8 mouse cellular contexts compared by ENCODE assay signal in genomic region chr1:44118239-44119054, GRCm38 (mm10). TPM values are rescaled to one million over a fixed set of nuclear protein-coding genes. Genes with fewer than 3 reads are reported as not detected.
DNase-seq lines count a peak whose midpoint lies in the region; ATAC-seq and TF ChIP-seq lines count a peak whose summit lies in the region.

TSS of gene Kdelc1 (minus strand) at chr1:44118808.
TSS of gene Bivm (plus strand) at chr1:44118957.

- in situ Hi-C loops in ES-E14 (cut with MboI; ENCODE audit: low sequenced_read_pairs in 2 of 2, unreplicated experiment in 2 of 2): no loop called here

- peaks cover 0 to 3% of the 10 kb centered on the region in 2 experiments; a peak in 1 of 4 replicates for H3K4me1 ChIP-seq in ES-E14 (ENCODE audit: control insufficient read depth in 2 of 2, insufficient read depth in 2 of 2, low read length in 2 of 2, poor library complexity in 1 of 2)
- H3K4me1 ChIP-seq in forebrain, embryonic 16.5 days (replicated peaks; ENCODE audit: control insufficient read depth, insufficient read depth, low read length): peaks cover 11% of the 10 kb centered on the region
- H3K4me1 ChIP-seq in lung, embryonic 14.5 days (ENCODE audit: insufficient read depth): no peaks in the 10 kb centered on the region
- H3K4me1 ChIP-seq in olfactory bulb, adult 2 months (ENCODE audit: control insufficient read depth, insufficient read depth, low read length): no peaks in the 10 kb centered on the region
- peaks cover 13% of the 10 kb centered on the region for H3K4me1 ChIP-seq in thymus, adult 2 months (replicated peaks; ENCODE audit: control insufficient read depth, insufficient read depth, low read length)

- WGBS in forebrain, embryonic 16.5 days: under 1% methylated on average over 39 of the region's 39 CpGs
- WGBS in lung, embryonic 14.5 days: under 1% methylated on average over 39 of the region's 39 CpGs
- under 1% methylated on average over 39 of the region's 39 CpGs for WGBS in olfactory bulb, adult 2 months
- WGBS in thymus, adult 2 months: under 1% methylated on average over 39 of the region's 39 CpGs

- no peak; the same call in 1 of the 2 replicates for TF ChIP-seq POLR2A in olfactory bulb, adult 2 months (IDR thresholded peaks at IDR 0.05; ENCODE audit: insufficient read depth, low read depth, low read length)
- no peak for TF ChIP-seq POLR2A in thymus, adult 2 months (IDR thresholded peaks at IDR 0.05; ENCODE audit: control insufficient read depth, extremely low read depth, insufficient read depth, low read length, poor library complexity)

- peaks cover 6% of the 10 kb centered on the region; the same call in 1 of the 2 replicates for H3K36me3 ChIP-seq in ES-E14 (ENCODE audit: control insufficient read depth, insufficient read depth, low read length, poor library complexity, severe bottlenecking)
- no peaks in the 10 kb centered on the region; the same call in 1 of the 2 replicates for H3K36me3 ChIP-seq in forebrain, embryonic 16.5 days (ENCODE audit: control insufficient read depth, insufficient read depth)
- H3K36me3 ChIP-seq in lung, embryonic 14.5 days (ENCODE audit: insufficient read depth): peaks cover 27% of the 10 kb centered on the region
- H3K36me3 ChIP-seq in thymus, adult 2 months (ENCODE audit: control insufficient read depth, insufficient read depth, low read length): no peaks in the 10 kb centered on the region

- TF ChIP-seq CTCF in layer of hippocampus, adult 2 months (conservative IDR thresholded peaks at IDR 0.05): no peak
- no peak for TF ChIP-seq CTCF in lung, embryonic 14.5 days (IDR thresholded peaks at IDR 0.05; ENCODE audit: low read depth)
- no peak for TF ChIP-seq CTCF in olfactory bulb, adult 2 months (IDR thresholded peaks at IDR 0.05; ENCODE audit: insufficient read depth, low read depth, low read length)
- no peak for TF ChIP-seq CTCF in thymus, adult 2 months (IDR thresholded peaks at IDR 0.05; ENCODE audit: borderline replicate concordance, control insufficient read depth, extremely low read depth, insufficient read depth, low read length, poor library complexity)

- peak within 1 kb of the TSS; percentile 92 to 98 for H3K4me3 ChIP-seq in ES-E14 (ENCODE audit: insufficient read depth in 1 of 2, low read depth in 1 of 2, low read length in 2 of 2, poor library complexity in 1 of 2, severe bottlenecking in 1 of 2)
- peak within 1 kb of the TSS; percentile 65 for H3K4me3 ChIP-seq in forebrain, embryonic 16.5 days (replicated peaks; ENCODE audit: low read length)
- peak within 1 kb of the TSS; percentile 78 for H3K4me3 ChIP-seq in layer of hippocampus, adult 2 months
- H3K4me3 ChIP-seq in lung, embryonic 14.5 days (ENCODE audit: low read depth, low read length): peak within 1 kb of the TSS; percentile 65
- peak within 1 kb of the TSS; percentile 93 for H3K4me3 ChIP-seq in olfactory bulb, adult 2 months (ENCODE audit: insufficient read depth, low read depth, low read length)
- H3K4me3 ChIP-seq in thymus, adult 2 months (ENCODE audit: control insufficient read depth, insufficient read depth, low read length): peak within 1 kb of the TSS; percentile 95

- H3K9me3 ChIP-seq in ES-E14 (ENCODE audit: control insufficient read depth, insufficient read depth, low read depth, low read length): no peaks in the 10 kb centered on the region
- no peaks in the 10 kb centered on the region for H3K9me3 ChIP-seq in forebrain, embryonic 16.5 days (ENCODE audit: control insufficient read depth, low read length)
- no peaks in the 10 kb centered on the region for H3K9me3 ChIP-seq in lung, embryonic 14.5 days (ENCODE audit: low read depth, low read length)

- peak within 1 kb of the TSS; percentile 14; the same call in 1 of the 2 replicates for H3K27ac ChIP-seq in ES-E14 (ENCODE audit: insufficient read depth, low read depth, low read length, poor library complexity, severe bottlenecking)
- H3K27ac ChIP-seq in forebrain, embryonic 16.5 days (ENCODE audit: low read length): peak within 1 kb of the TSS; percentile 96
- H3K27ac ChIP-seq in layer of hippocampus, adult 2 months: peak within 1 kb of the TSS; percentile 98
- H3K27ac ChIP-seq in lung, embryonic 14.5 days (ENCODE audit: low read depth): peak within 1 kb of the TSS; percentile 98
- peak within 1 kb of the TSS; percentile 94 for H3K27ac ChIP-seq in olfactory bulb, adult 2 months (ENCODE audit: insufficient read depth, low read depth, low read length)
- peak within 1 kb of the TSS; percentile 56 for H3K27ac ChIP-seq in thymus, adult 2 months (ENCODE audit: control insufficient read depth, insufficient read depth, low read length)

- no peaks in the 10 kb centered on the region for H3K27me3 ChIP-seq in forebrain, embryonic 16.5 days (replicated peaks; ENCODE audit: control insufficient read depth, insufficient read depth, low read length)
- no peaks in the 10 kb centered on the region for H3K27me3 ChIP-seq in lung, embryonic 14.5 days (ENCODE audit: insufficient read depth, low read length)
- H3K27me3 ChIP-seq in thymus, adult 2 months (ENCODE audit: control insufficient read depth, insufficient read depth, low read length): no peaks in the 10 kb centered on the region

- ATAC-seq in forebrain, embryonic 16.5 days: peak; percentile 97
- ATAC-seq in lung, embryonic 14.5 days (ENCODE audit: insufficient read depth): peak; percentile 97

- H3K4me2 ChIP-seq in forebrain, embryonic 16.5 days (ENCODE audit: low read length): peak within 1 kb of the TSS; percentile 75
- H3K4me2 ChIP-seq in lung, embryonic 14.5 days: peak within 1 kb of the TSS; percentile 78

- intact Hi-C loops in heart, postnatal 36 days (cut with DNase I): loop anchor here (1.0 to 10.0 kb wide), 3 partner anchors 16 to 1024 kb away; partner anchors contain the start of genes AI597479, Ercc5, Tex30 and Tgfbrap1

- H3K9ac ChIP-seq in ES-E14 (ENCODE audit: insufficient read depth, low read depth, low read length, poor library complexity, severe bottlenecking): peak within 1 kb of the TSS; percentile 89
- H3K9ac ChIP-seq in forebrain, embryonic 16.5 days (replicated peaks; ENCODE audit: low read depth, low read length): peak within 1 kb of the TSS; percentile 92
- peak within 1 kb of the TSS; percentile 80 for H3K9ac ChIP-seq in lung, embryonic 14.5 days

- DNase-seq in ES-E14 (ENCODE audit: low read depth, low spot score): peak; percentile 91
- peak; percentile 85 to 94 for DNase-seq in cerebellum, adult 18-20 months
- peak; percentile 78 to 82 for DNase-seq in heart, postnatal 36 days
- DNase-seq in layer of hippocampus, adult 2 months (ENCODE audit: low spot score in 2 of 2): peak; percentile 87 to 95
- peak; percentile 97 for DNase-seq in lung, embryonic 14.5 days
- peak; percentile 45 for DNase-seq in thymus, adult 2 months

TF ChIP-seq in ES-E14, 5 proteins besides CTCF, POLR2A, EP300 and RAD21:
- TF ChIP-seq CHD2 (IDR thresholded peaks at IDR 0.05; ENCODE audit: low read depth, low read length) (peak; percentile 89), HCFC1 (IDR thresholded peaks at IDR 0.05; ENCODE audit: borderline replicate concordance, insufficient read depth, low read length) (peak; percentile 95), MAFK (IDR thresholded peaks at IDR 0.05; ENCODE audit: insufficient read depth, low read depth, low read length) (no peak), ZC3H11A (IDR thresholded peaks at IDR 0.05; ENCODE audit: borderline replicate concordance, low read depth, low read length) (no peak), ZNF384 (IDR thresholded peaks at IDR 0.05; ENCODE audit: low read depth, low read length) (no peak)

RNA-seq across cellular contexts. Expression of gene Kdelc1, which starts in this region (rescaled TPM):
- total RNA-seq in ES-E14 (2012; rRNA removed): 28.4 and 35.4 TPM in 2 replicates
- polyA plus RNA-seq in forebrain, embryonic 16.5 days (2015; fragmentation: Nextera tagmentation; extraction: Ambion mirVana): 27.6 and 33.1 TPM in 2 replicates
- total RNA-seq in heart, postnatal 36 days (2021): 10 to 100 TPM; 20.7 to 21.3 TPM
- 10 to 100 TPM in 1 of 2 experiments, 1 to 10 TPM in 1; 8.6 to 10.2 TPM for total RNA-seq in layer of hippocampus, adult 2 months (2021)
- polyA plus RNA-seq in lung, embryonic 14.5 days (2014; fragmentation: Nextera tagmentation; extraction: Ambion mirVana): 71.2 and 73.7 TPM in 2 replicates
- polyA plus RNA-seq in olfactory bulb, adult 2 months (2012; ENCODE audit: insufficient read depth, insufficient read length, low replicate concordance, missing spikeins): not detected in 2 replicates
- polyA plus RNA-seq in thymus, adult 2 months (2012; rRNA removed): 10.9 and 11.9 TPM in 2 replicates

RNA-seq across cellular contexts. Expression of gene Bivm, which starts in this region (rescaled TPM):
- total RNA-seq in ES-E14 (2012; rRNA removed): 10.6 and 10.9 TPM in 2 replicates
- polyA plus RNA-seq in forebrain, embryonic 16.5 days (2015; fragmentation: Nextera tagmentation; extraction: Ambion mirVana): 33.2 and 38.4 TPM in 2 replicates
- 10 to 100 TPM; 11.1 to 12.8 TPM for total RNA-seq in heart, postnatal 36 days (2021)
- 10 to 100 TPM; 34.0 to 37.4 TPM for total RNA-seq in layer of hippocampus, adult 2 months (2021)
- 18.9 and 21.1 TPM in 2 replicates for polyA plus RNA-seq in lung, embryonic 14.5 days (2014; fragmentation: Nextera tagmentation; extraction: Ambion mirVana)
- polyA plus RNA-seq in olfactory bulb, adult 2 months (2012; ENCODE audit: insufficient read depth, insufficient read length, low replicate concordance, missing spikeins): not detected in 2 replicates
- 3.9 and 4.2 TPM in 2 replicates for polyA plus RNA-seq in thymus, adult 2 months (2012; rRNA removed)

Comparison
In these comparisons a context has a peak if more than half of its experiments do, and no peak if none do; other contexts are left out.
1. Peak in every context shown above with its lines: DNase-seq, ATAC-seq, H3K4me3 ChIP-seq and H3K27ac ChIP-seq.
2. RNA of gene Kdelc1 (polyA plus RNA-seq): 71.2 to 73.7 TPM in lung, embryonic 14.5 days, 27.6 to 33.1 TPM in forebrain, embryonic 16.5 days and 10.9 to 11.9 TPM in thymus, adult 2 months; not detected in olfactory bulb, adult 2 months; every median in the first group is over 10 times any median in the second.
3. DNase-seq: peak in every context shown above with its lines; median percentile 97 in lung, embryonic 14.5 days; 91 in ES-E14; 91 in layer of hippocampus, adult 2 months; 90 in cerebellum, adult 18-20 months; 80 in heart, postnatal 36 days; 45 in thymus, adult 2 months.
4. H3K27ac ChIP-seq: peak in every context shown above with its lines; median percentile 98 in layer of hippocampus, adult 2 months; 98 in lung, embryonic 14.5 days; 96 in forebrain, embryonic 16.5 days; 94 in olfactory bulb, adult 2 months; 56 in thymus, adult 2 months; 14 in ES-E14.